Mouse (Mus musculus): ENCODE measurements around the gene Cyp27b1.

- no peak for TF ChIP-seq CTCF (IDR thresholded peaks at IDR 0.05; ENCODE audit: low read depth, low read length)
- no peak for TF ChIP-seq GATA2 (IDR thresholded peaks at IDR 0.05; ENCODE audit: borderline replicate concordance, low read depth, low read length)
- TF ChIP-seq POLR2AphosphoS5 (IDR thresholded peaks at IDR 0.05; ENCODE audit: insufficient replicate concordance, low read depth, low read length), result no peak
- TF ChIP-seq GATA1 (IDR thresholded peaks at IDR 0.05; ENCODE audit: borderline replicate concordance, low read length), result no peak
These were observed 751 bp downstream of the Cyp27b1 start for GRCm38 (mm10) chr10:127048608-127049394.

All from G1E (cell line).